ENCODE assay signal across 7 mouse cellular contexts in the genomic region with DNA sequence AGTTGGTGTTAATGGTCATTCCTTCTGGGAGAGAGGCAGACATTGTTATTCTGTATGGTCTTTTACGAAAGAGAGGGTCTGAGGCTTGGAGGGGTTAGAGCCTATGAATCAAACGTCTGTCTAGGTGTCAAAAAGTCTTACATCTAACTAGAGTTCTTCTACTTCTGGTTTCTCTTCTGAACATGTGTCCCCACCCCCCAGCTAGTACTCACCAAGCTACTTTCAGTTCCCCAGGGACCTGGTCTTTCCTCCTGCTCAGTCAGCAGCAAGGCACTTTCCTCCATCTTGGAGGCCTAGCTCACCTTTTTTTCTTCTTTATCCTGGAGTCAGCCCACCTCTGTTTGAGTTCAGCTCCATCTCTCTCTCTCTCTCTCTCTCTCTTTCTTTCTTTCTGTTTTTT. TPM values are rescaled to one million over a fixed set of nuclear protein-coding genes. Genes with fewer than 3 reads are reported as not detected.
DNase-seq lines count a peak whose midpoint lies in the region; ATAC-seq and TF ChIP-seq lines count a peak whose summit lies in the region.

No protein-coding gene starts in this region.

- peak overlapping the region; percentile 86 for H3K27ac ChIP-seq in brown adipose tissue, adult 24 weeks (replicated peaks; ENCODE audit: low read depth, low read length)
- no peak overlapping the region for H3K27ac ChIP-seq in hindbrain, embryonic 11.5 days (ENCODE audit: low read depth, low read length)
- no peak overlapping the region; the same call in 1 of the 2 replicates for H3K27ac ChIP-seq in lung, embryonic 15.5 days
- peak overlapping the region; percentile 83 for H3K27ac ChIP-seq in small intestine, adult 2 months (ENCODE audit: insufficient read depth, low read depth, low read length)

- peak; percentile 79 for ATAC-seq in CD4-positive, CD25-positive, alpha-beta regulatory T cell, adult 4 months
- no peak for ATAC-seq in hindbrain, embryonic 11.5 days (ENCODE audit: low FRiP score)
- ATAC-seq in lung, embryonic 15.5 days (ENCODE audit: borderline replicate concordance, extremely low read depth, low FRiP score, low TSS enrichment), result no peak

- no peaks in the 10 kb centered on the region for H3K27me3 ChIP-seq in hindbrain, embryonic 11.5 days (ENCODE audit: control insufficient read depth, insufficient read depth, low read length)
- no peaks in the 10 kb centered on the region; the same call in 1 of the 2 replicates for H3K27me3 ChIP-seq in lung, embryonic 15.5 days
- H3K27me3 ChIP-seq in small intestine, adult 2 months (ENCODE audit: control insufficient read depth, insufficient read depth, low read length), result no peaks in the 10 kb centered on the region

- H3K4me3 ChIP-seq in brown adipose tissue, adult 24 weeks (ENCODE audit: insufficient read depth, low read depth, low read length), result peak overlapping the region; percentile 56
- no peak overlapping the region for H3K4me3 ChIP-seq in hindbrain, embryonic 11.5 days (ENCODE audit: low read depth, low read length)
- H3K4me3 ChIP-seq in lung, embryonic 15.5 days, result peak overlapping the region; percentile 34
- no peak overlapping the region; the same call in 1 of the 2 replicates for H3K4me3 ChIP-seq in small intestine, adult 2 months (ENCODE audit: low read depth, low read length)

- no peak for TF ChIP-seq POLR2A in small intestine, adult 2 months (IDR thresholded peaks at IDR 0.05; ENCODE audit: low read depth, low read length)

- DNase-seq in hindbrain, embryonic 11.5 days (ENCODE audit: low spot score), result no peak
- DNase-seq in gastrocnemius, postnatal 10 days, result no peak
- no peak for DNase-seq in thymus, postnatal 0 days (ENCODE audit: low spot score)

- no peak for TF ChIP-seq CTCF in small intestine, adult 2 months (IDR thresholded peaks at IDR 0.05; ENCODE audit: extremely low read depth, insufficient read length, insufficient replicate concordance, low read depth, low read length)

- H3K36me3 ChIP-seq in hindbrain, embryonic 11.5 days (ENCODE audit: control insufficient read depth, insufficient read depth, low read length), result no peaks in the 10 kb centered on the region
- no peaks in the 10 kb centered on the region for H3K36me3 ChIP-seq in lung, embryonic 15.5 days
- H3K36me3 ChIP-seq in small intestine, adult 2 months (ENCODE audit: control insufficient read depth, insufficient read depth, low read length), result no peaks in the 10 kb centered on the region

- H3K9me3 ChIP-seq in hindbrain, embryonic 11.5 days (ENCODE audit: control insufficient read depth, low read length), result no peaks in the 10 kb centered on the region
- H3K9me3 ChIP-seq in lung, embryonic 15.5 days, result no peaks in the 10 kb centered on the region

- peak overlapping the region; percentile 55; the same call in 1 of the 2 replicates for H3K4me2 ChIP-seq in hindbrain, embryonic 11.5 days (replicated peaks; ENCODE audit: low read depth, low read length)
- peak overlapping the region; percentile 60 for H3K4me2 ChIP-seq in lung, embryonic 15.5 days

- WGBS in hindbrain, embryonic 11.5 days, result 88% methylated on average over 2 of the region's 2 CpGs
- WGBS in lung, embryonic 15.5 days, result 80% methylated on average over 2 of the region's 2 CpGs
- WGBS in small intestine, adult 2 months, result 62% methylated on average over 2 of the region's 2 CpGs

- no peak overlapping the region for H3K9ac ChIP-seq in hindbrain, embryonic 11.5 days (ENCODE audit: low read depth, low read length)
- H3K9ac ChIP-seq in lung, embryonic 15.5 days, result no peak overlapping the region

- peaks cover 13% of the 10 kb centered on the region for H3K4me1 ChIP-seq in brown adipose tissue, adult 24 weeks (ENCODE audit: control insufficient read depth, insufficient read depth, insufficient read length, low read length)
- H3K4me1 ChIP-seq in hindbrain, embryonic 11.5 days (replicated peaks; ENCODE audit: control insufficient read depth, insufficient read depth, low read length), result no peaks in the 10 kb centered on the region
- H3K4me1 ChIP-seq in lung, embryonic 15.5 days, result peaks cover 33% of the 10 kb centered on the region
- H3K4me1 ChIP-seq in small intestine, adult 2 months (ENCODE audit: control insufficient read depth, insufficient read depth, insufficient read length, low read length), result peaks cover 4% of the 10 kb centered on the region; the same call in 1 of the 2 replicates

RNA-seq across cellular contexts. Expression of a gene that starts 48.9 kb away (rescaled TPM):
- 10 to 100 TPM; 44.4 to 58.8 TPM for polyA plus RNA-seq in CD4-positive, CD25-positive, alpha-beta regulatory T cell, adult 4 months (2017; shearing (Covaris generic))
- polyA plus RNA-seq in brown adipose tissue, adult 24 weeks (2012; ENCODE audit: insufficient read depth, insufficient read length, missing spikeins), result 6.2 and 8.2 TPM in 2 replicates
- polyA plus RNA-seq in hindbrain, embryonic 11.5 days (2014; fragmentation: Nextera tagmentation; extraction: Ambion mirVana), result 8.5 and 9.4 TPM in 2 replicates
- polyA plus RNA-seq in lung, embryonic 15.5 days (2015; fragmentation: Nextera tagmentation; extraction: Ambion mirVana), result 13.5 and 16.1 TPM in 2 replicates
- 3.1 and 4.6 TPM in 2 replicates for polyA plus RNA-seq in small intestine, adult 2 months (2012; rRNA removed)
- 10 to 100 TPM; 23.8 to 29.0 TPM for total RNA-seq in gastrocnemius, postnatal 10 days (2021)
- 6.6 and 7.4 TPM in 2 replicates for polyA plus RNA-seq in thymus, postnatal 0 days (2015; fragmentation: Nextera tagmentation; extraction: Ambion mirVana)

RNA-seq across cellular contexts. Expression of a gene that starts 49.1 kb away (rescaled TPM):
- 10 to 100 TPM in 1 of 2 experiments, 1 to 10 TPM in 1; 8.5 to 13.1 TPM for polyA plus RNA-seq in CD4-positive, CD25-positive, alpha-beta regulatory T cell, adult 4 months (2017; shearing (Covaris generic))
- 1.8 and 2.0 TPM in 2 replicates for polyA plus RNA-seq in brown adipose tissue, adult 24 weeks (2012; ENCODE audit: insufficient read depth, insufficient read length, missing spikeins)
- 12.0 and 13.2 TPM in 2 replicates for polyA plus RNA-seq in hindbrain, embryonic 11.5 days (2014; fragmentation: Nextera tagmentation; extraction: Ambion mirVana)
- polyA plus RNA-seq in lung, embryonic 15.5 days (2015; fragmentation: Nextera tagmentation; extraction: Ambion mirVana), result 10.8 and 11.8 TPM in 2 replicates
- polyA plus RNA-seq in small intestine, adult 2 months (2012; rRNA removed), result 3.7 and 4.0 TPM in 2 replicates
- 1 to 10 TPM; 2.1 to 3.9 TPM for total RNA-seq in gastrocnemius, postnatal 10 days (2021)
- polyA plus RNA-seq in thymus, postnatal 0 days (2015; fragmentation: Nextera tagmentation; extraction: Ambion mirVana), result 4.4 and 4.5 TPM in 2 replicates

Comparison
In these comparisons a context has a peak if more than half of its experiments do, and no peak if none do; other contexts are left out.
1. H3K27ac ChIP-seq: peak in brown adipose tissue, adult 24 weeks (single experiment) and small intestine, adult 2 months (single experiment); none in hindbrain, embryonic 11.5 days (single experiment) and lung, embryonic 15.5 days (single experiment).
2. H3K4me3 ChIP-seq: peak in brown adipose tissue, adult 24 weeks (single experiment) and lung, embryonic 15.5 days (single experiment); none in hindbrain, embryonic 11.5 days (single experiment) and small intestine, adult 2 months (single experiment).